Mouse (Mus musculus) left cerebral cortex, adult 9 months (tissue): Measurements from ENCODE around the gene Iqsec2.
"Not testable (repeated sequence)": the region's sequence is repeated elsewhere in the genome, so short reads cannot be mapped to it uniquely, and the experiment has no call there.

Source experiments
- DNase-seq, 2 experiments: peaks; one replicate each; pipeline ENCODE4 v3.0.0; 2022; ENCODE audit warnings: low spot score in 2 of 2

Gene Iqsec2

DNA sequence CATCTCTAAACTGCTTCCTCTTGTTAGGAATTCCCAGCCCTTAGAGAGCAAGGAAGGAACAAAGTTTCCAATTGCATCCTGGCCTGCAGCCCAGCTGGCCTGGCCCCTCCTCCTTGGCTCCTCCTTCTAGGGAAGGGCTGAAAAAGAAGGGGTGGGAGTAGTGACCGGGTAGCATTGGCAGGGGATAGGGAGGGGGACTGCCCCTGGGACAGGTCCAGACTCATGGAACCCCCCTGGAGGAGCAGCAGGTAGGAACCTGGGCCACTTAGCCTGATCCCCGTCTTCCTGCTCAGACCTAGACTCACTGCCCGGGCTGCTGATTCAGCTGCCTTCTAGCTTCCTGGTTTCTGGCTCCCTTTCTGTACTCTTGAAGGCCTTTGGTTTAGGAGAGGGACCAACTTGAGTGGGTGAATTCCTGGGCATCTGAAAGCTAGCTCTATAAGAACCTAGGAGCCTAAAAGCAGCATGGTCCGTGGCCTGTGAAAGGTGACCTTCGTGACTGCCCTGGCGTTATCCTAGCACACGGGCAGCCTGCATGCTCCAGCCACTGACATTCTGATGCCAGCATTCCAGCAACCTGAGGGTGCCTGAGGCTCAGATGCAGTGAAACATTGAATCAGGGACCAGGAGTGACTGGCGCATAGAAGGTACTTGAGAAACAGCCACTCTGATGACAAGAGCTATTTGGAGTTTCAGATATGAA is 34.9 kb downstream of the Iqsec2 start:
- no peak for DNase-seq

DNA sequence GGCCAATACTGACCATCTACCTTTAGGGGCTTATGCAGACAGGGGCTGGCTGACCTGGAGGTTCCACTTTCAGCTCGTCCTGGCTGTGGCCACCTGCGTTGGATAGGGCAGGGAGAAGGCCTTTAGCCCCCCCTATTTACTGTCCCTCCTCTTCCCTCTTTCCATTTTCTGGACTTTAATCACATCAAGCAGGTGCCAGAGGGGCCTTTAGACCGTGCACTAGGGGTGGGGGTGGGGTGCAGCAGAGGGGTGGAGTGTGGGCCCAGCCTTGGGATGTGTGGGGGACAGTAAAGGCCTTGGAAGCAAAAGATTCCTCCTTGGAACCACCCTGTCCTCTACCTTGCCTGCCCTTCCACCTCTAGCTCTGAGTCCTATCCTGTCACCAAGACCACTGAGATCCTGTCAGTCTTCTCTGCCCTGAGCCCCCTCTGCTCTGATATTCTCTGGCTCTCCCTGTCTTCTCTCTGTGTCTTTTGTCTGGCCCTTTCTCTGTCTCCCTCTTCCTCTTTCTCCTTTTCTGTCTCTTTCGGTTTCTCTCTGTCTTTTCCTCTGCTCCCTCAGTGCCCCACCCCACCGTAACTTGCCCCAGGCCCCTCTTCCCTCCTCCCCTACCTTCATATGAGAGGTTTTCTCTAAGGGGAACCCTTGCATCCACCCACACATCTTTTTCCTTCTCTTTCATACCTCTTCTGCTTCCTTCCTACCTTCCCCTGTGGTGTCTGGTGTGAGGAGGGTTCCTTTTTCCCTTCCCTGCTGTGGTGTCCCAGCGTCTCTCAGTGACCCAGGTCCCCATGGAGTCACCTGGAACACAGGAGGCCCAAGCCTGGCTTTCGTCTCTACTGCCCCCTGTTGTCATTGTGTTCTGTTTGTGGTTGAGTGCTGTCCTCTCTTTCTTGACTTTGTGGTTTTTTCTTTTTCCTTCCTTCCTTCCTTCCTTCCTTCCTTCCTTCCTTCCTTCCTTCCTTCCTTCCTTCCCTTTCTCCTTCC is 35.9 kb downstream of the Iqsec2 start:
- no peak for DNase-seq

DNA sequence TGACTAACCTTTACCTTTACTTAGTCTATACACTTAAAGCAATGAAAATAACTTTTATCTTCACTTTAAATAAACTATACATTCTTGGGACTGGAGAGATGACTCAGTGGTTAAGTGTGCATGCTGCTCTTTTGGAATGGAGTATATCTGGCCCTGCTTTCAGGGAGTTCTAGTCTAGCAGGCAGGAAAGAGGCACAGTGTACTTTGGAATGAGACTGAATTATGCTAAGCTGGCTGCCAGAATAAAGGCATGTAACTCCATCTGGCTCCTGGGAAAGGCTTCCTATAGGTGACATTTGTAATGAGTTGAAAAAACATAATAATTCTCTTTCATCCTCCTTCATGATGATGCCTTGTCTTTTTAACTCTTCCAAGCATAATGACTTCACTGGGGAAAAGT is 43.1 kb downstream of the Iqsec2 start:
- DNase-seq = no peak

DNA sequence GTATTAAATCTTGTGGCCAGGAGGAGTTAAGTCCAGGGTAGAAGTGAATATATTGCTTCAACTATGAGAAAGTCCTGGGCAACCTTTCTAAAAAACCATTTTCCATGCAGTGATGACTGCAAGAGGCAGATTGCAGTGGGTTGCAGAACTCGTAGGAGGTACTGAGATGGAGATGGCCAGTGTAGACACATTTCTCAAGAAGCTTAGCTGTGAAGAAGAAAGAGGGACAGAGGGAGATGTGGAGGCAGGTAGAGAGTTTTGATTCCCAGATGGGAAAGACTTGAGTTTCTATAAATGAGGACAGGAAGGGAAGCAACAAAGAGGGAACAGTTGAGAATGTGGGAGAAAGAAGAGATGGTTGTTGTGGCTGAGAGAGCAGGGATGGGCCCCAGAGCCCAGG is 47.2 kb downstream of the Iqsec2 start:
- no peak for DNase-seq

DNA sequence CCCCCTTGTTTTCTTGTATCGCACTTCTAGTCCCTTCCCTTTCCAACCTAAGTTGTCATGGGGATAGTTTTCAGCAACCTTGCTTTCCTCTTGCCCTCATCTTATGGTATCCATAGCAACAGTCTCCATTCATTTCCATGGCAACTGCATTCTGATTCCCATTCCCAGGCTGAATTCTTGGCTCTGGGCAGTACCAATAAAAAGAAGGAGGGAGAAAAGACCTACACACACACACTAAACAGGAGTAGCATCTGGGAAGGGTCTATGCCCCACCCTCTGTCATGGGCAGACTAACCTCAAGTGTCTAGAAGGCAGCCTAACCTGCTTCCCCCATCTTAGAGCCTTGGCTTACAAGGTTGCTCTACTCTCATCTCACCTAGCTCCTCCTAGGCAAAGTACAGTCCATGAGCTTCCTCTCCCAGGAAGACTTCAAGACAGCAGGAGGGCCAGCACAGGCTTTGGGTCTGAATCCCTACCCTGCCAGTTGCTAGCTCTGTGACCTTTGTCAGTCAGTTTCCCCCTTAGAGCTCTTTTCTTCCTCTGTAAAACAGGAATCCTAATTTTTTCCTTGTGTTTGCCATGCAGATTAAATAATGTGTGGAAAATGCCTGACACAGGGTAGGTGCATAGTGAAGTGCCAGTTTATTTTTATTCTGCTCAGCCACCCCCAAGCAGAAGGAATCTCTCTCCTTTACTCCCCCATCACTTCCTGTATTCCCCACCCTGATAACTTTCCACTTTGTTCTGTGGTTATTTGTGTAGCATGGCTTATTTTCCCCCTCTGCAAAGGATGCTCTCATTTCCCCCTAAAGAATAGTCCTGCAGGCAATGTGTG is 54.0 kb downstream of the Iqsec2 start:
- DNase-seq = peak in 1 of 2 experiments; percentile 24

DNA sequence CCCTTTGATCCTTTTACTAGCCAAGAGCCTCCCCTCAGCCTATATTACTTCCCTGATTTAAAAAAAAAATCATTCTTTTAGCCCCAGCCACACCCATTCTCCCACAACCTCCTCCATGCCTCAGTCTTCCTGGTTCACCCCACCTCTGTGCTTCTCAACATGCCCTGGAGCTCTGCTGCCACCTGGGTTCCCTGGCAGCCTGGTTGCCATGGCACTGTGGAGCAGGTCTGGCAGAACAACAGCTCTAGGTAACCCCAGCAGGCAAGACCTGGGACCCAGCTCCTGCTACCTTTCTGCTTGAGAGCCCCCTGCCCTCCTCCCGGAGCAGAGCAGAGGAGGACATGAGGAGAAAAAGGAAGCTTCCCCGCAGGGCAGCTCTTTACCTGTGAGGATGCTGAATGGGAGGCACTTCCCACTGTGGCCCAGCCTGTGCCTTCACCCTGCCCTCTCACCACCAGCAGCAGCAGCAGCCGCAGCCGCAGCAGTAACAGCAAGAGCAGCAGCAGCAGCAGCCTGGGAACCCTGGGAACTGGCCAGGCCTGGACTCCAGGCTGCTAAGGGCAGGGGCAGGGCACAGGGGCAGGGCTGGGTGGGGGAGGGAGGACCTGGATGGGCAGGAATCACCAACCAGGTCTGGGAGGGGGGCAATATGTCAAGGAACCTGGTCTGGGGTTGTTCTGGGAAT is 57.8 kb downstream of the Iqsec2 start:
- DNase-seq = no peak

DNA sequence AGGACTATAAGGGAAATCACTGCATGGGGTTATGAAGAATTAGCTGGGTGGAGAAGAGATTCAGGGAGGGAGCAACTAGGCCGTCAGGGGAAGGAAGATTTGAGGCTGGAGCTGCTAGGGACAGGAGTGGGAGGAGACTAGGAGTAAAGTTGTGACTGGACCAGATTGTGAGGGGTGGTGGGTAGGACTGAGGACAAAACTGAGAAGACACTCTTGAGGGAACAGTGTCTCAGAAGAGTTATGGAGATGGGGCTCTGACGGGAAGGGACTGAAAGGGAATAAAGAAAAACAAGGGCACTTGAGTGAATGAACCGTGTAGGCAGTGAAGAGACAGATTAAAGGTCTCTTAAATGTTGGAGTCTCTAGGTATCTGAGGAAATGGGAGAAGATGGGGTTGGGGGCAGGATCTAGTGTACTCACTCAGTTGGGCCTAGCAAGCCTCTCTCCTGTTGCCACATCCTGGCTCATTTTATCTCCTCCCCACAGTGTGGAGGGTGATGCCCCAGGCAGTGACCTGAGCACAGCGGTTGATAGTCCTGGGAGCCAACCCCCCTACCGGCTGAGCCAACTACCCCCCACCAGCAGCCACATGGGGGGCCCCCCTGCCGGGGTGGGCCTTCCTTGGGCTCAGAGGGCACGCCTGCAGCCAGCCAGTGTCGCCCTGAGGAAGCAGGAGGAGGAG is 58.5 kb downstream of the Iqsec2 start:
- no peak for DNase-seq

DNA sequence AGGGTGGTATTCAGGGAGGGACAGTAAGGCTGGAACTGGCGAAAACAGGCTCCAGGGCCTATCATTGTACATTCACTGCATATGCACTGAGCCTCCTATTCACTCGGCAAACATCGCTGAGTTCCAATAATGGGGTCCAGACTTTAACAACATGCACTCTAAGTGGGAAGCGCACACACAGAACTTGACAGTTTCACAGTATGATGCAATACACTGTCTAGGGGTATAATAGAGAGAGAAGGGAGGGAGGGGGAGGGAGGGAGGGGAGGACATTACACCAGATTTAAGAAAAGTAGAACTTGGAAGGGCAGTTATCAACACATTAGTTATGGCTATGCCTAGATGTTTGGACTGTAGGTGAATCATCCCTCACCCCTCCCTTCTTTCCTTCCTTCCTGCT is 59.2 kb downstream of the Iqsec2 start:
- no peak for DNase-seq

DNA sequence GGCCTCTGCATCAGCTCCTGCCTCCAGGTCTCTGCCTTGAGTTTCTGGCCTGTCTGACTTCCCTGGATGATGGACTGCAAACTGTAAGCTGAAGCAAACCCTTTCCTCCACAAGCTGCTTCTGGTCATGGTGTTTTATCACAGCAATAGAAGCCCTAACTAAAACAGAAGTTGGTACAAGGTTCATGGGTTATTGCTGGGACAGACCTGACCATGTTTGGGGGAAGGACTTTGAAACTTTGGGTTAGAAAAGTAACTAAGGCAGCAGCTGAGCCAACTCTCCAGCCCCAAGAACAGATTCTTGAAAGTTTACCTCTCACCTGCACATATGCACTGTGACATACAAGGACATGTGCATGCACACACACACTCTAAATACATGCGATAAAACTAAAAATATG is 61.4 kb downstream of the Iqsec2 start:
- DNase-seq = no peak

DNA sequence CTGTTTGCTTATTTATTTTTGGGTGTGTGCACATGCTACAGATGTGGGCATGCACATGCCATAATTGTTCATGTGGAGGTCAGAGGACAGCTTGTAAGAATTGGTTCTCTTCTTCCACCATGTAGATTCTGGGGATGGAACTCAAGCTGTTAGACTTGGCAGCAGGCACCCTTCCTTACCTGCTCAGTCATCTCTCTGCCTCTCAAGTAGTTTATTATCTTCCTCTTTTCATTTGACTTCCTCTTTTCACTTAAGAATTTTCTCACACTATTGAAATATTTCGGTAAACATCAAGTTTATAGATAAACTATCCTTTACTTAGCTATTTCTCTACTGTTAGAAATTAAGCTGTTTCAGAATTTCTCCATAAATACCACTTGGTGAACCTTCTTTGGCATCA is 70.6 kb downstream of the Iqsec2 start:
- no peak for DNase-seq

DNA sequence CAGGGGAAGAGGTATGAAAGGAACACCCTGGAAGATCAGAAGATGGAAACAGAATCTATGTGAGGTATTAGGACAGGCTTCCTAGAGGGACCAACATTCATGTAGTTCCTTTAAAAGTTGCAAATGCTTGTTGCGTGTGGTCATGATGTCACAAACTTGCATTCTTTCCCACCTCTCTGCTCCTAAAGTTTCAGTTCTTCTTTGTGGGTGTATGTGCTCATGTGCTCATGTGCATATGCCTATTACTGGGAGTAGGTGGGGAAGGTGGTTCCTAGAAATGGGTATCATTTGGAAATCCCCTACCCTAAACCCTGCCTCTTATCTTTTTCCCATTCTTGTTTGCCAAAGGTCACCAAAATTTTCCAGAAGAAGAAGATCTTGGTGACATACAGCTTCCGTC is 74.5 kb downstream of the Iqsec2 start:
- no peak for DNase-seq

DNA sequence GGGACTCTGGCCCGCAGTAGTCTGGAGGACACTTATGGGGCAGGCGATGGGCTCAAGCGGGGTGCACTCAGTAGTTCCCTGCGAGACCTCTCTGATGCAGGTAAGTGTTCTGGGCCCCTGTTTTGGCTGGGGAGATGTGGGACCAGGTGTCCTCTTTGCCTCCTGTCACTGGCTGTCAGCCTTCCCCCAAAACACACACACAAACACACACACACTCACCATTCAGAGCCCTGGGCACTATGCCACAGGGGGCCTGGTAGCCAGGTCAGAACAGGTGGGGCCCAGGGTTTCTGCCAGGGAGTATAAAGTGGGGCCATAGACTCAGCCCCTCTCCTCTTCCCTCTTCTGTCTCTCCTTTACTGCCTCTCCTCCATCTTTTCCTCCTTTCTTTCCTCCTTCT is 77.7 kb downstream of the Iqsec2 start:
- DNase-seq = no peak

DNA sequence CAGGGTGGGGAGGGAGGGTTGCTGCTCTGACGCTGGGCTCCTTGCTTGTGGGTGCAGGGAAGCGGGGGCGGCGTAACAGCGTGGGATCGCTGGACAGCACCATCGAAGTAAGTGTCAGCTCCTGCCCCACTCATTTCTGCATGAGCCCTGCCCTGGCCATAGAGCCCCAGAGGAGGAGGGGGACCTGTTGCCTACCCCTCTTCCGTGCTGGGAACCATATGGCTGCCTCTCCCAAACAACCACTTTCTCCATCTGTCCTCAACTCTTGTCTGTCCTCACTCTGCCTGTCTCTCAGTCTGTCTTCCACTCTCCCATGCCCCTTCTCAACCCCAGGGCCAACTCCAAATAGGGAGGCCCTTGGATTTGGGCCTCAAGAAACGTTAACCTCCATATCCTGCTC is 78.2 kb downstream of the Iqsec2 start:
- DNase-seq = no peak

DNA sequence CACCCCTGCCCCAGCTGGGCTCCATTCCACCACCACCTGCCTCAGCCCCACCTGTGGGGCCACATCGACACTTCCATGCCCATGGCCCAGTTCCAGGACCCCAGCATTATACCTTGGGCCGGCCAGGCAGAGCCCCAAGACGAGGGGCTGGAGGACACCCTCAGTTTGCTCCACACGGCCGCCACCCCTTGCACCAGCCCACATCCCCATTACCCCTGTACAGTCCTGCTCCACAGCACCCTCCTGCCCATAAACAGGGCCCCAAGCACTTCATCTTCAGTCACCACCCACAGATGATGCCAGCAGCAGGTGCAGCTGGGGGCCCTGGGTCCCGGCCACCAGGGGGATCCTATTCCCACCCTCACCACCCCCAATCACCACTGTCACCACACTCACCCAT is 79.2 kb downstream of the Iqsec2 start:
- no peak for DNase-seq

DNA sequence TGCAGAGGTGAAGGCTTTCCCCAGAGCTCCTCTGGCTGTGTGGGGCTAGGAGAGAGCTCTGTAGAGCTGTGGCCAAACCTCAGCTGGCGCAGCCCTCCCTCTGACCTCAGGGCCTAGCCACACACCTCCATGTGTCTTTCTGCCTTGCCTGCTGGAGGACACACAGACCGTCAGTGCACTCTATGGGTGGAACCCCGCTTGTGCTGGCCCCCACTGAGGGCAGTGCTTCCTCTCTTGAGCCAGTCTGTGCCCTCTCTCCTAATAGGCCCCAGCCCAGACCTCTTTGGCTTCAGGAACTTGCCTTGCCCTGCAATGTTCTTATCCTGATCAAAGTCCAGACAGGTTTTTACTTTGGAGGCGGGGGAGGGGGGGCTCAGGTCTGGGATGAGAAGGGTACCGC is 80.2 kb downstream of the Iqsec2 start:
- DNase-seq = no peak

DNA sequence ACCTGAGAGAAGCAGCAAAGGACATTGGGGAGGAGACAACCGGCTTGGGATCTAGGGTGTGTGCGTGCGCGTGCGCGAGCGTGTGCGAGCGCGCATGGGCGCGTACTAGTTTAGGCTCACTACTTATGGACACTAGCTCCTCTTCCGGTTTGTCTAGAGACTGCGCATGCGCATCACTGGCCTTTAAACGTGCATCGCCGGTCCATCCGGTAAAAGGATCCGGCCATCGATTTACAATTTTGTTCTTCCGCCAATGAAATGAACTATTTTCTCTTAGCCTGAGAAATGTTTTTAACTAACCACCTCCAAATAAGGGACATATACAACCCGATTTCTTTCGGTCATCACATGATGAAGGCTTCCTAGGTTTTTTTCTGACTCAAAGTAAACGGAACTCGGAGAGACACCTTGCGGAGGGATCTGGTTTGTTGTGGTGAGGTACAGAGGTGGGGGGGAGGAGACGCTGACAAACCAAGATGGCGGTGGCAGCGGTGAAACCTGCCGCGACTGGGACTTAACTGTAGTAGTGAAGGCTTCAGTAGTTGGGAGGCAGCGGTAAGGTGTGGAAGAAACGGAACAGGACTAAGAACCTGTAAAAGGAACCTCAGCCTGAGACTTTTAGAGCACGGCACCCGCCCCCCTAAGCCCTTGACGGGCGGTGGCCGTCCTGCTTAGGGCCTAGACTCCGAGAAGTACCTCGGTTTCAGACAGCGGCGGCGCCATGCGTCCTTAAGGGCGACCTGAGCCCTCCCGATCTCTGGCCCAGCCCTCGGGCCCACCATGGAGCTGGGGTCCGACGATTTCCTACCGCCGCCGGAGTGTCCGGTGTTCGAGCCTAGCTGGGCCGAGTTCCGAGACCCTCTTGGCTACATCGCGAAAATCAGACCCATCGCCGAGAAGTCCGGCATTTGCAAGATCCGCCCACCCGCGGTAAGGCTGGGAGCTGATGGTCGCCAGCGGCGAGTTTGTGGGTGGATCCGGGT is 89.0 kb downstream of the Iqsec2 start, which contains the start of gene Kdm5c:
TSS of gene Kdm5c (plus strand) at position 240 of the 983 bp plus-strand sequence.
- DNase-seq = peak; percentile 92 to 99

DNA sequence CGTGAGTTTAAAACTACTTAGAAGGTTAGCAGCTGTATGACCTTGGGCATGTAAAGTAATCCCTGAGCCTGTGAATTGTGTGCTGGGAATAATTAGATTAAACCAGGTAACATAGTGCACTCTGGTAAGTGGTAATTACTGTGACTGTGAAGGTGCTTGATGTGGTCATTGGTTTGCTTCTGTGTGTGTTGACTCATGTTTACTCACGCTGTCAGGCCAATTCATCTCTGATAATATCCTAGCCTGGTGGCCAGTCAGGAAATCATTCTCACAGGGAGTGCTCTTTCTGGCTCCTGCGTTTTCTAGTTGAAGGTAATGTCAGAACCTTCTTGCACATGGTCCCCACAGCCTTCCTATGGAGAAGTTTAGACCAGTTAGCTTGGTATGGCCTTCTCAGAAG is 90.1 kb downstream of the Iqsec2 start:
- DNase-seq = no peak

DNA sequence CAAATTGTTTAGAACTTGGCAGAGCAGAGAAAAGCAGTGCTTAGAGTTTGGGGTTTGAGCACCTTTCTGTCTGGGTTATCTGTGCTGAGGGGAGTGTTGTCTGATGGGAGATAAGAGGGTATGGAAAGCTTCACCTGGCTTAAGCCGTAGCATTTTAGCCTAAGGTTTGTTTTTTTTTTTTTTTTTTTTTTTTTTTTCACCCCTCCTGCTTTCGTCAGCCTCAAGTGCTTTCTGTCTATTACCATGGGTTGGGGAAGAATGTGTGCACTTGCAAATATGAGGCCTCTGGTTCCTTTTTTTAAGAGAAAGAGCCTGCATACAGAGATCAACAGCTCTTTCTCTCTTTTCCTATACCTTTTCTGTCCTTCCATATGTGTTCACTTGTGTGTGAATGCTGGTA is 91.7 kb downstream of the Iqsec2 start:
- no peak for DNase-seq

DNA sequence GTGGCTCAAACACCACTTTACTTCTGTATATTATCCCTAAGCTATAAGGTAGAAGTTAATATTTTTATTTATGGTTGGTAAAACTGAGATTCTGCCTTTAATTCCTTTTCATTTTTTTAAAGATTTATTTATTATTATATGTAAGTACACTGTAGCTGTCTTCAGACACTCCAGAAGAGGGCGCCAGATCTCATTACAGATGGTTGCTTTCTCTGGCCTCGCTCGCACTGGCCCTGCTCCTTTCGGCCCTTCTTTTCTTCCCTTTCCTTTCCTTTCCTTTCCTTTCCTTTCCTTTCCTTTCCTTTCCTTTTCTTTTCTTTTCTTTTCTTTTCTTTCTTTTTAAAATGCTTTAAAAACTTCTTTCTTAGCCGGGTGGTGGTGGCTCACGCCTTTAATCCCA is 99.1 kb downstream of the Iqsec2 start:
- DNase-seq = not testable (repeated sequence)
